Mouse (Mus musculus): ENCODE data around the gene Gm20828. TPM values are rescaled to one million over a fixed set of nuclear protein-coding genes. Genes with fewer than 3 reads are reported as not detected.
"Not testable (repeated sequence)": the region's sequence is repeated elsewhere in the genome, so short reads cannot be mapped to it uniquely, and the experiment has no call there.

The Gm20828 gene
- polyA plus RNA-seq (2015; fragmentation: Nextera tagmentation; extraction: Ambion mirVana) = not detected in 2 replicates

DNA sequence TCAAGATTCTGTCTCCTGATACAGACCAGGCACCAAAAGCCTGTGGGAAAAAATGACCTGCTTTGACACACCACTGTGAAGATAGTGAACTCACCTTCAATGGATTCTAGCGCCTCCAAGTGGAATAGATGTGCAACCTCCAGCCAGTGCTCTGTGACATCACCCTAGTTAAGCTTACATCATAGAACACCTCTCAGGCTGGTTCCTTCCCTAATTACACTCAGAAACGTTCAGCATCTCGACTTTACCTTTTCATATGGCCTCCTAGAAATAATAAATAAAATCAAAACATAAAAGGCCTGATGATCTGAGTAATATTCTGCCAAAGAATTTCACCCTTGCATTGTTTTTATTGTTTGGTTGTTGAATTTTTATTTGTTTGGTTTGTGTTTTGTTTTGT lies at the start of gene Gm20828:
Gm20828 (minus strand) TSS at position 101 of the 400 bp plus-strand sequence.
- DNase-seq (ENCODE audit: low spot score) = not testable (repeated sequence)
